Mouse (Mus musculus): ENCODE data around the gene Slc24a4.
"Not testable (repeated sequence)": the region's sequence is repeated elsewhere in the genome, so short reads cannot be mapped to it uniquely, and the experiment has no call there.

Gene Slc24a4

GRCm38 (mm10) chr12:102251070-102251469, 122.5 kb downstream of the Slc24a4 start:
- DNase-seq: no peak

- DNase-seq: no peak
Observed at GRCm38 (mm10) chr12:102251985-102252384, 123.5 kb downstream of the Slc24a4 start.

GRCm38 (mm10) chr12:102252525-102252924, 124.0 kb downstream of the Slc24a4 start:
- no peak for DNase-seq

GRCm38 (mm10) chr12:102255012-102255411, 126.5 kb downstream of the Slc24a4 start:
- DNase-seq: peak; percentile 26

- no peak for DNase-seq
Observed at GRCm38 (mm10) chr12:102258522-102259112, 130.1 kb downstream of the Slc24a4 start.

GRCm38 (mm10) chr12:102261933-102262396, 133.4 kb downstream of the Slc24a4 start:
- peak; percentile 28 for DNase-seq

- DNase-seq: no peak
Observed at GRCm38 (mm10) chr12:102262809-102263208, 134.3 kb downstream of the Slc24a4 start.

GRCm38 (mm10) chr12:102263249-102263648, 134.7 kb downstream of the Slc24a4 start:
- DNase-seq: no peak

- no peak for DNase-seq
Observed at GRCm38 (mm10) chr12:102266433-102266832, 137.9 kb downstream of the Slc24a4 start.

- no peak for DNase-seq
Observed at GRCm38 (mm10) chr12:102269144-102269543, 140.6 kb downstream of the Slc24a4 start.

GRCm38 (mm10) chr12:102270776-102271405, 142.4 kb downstream of the Slc24a4 start:
- no peak for DNase-seq

GRCm38 (mm10) chr12:102271447-102271846, 142.9 kb downstream of the Slc24a4 start:
- no peak for DNase-seq

GRCm38 (mm10) chr12:102275833-102276443, 147.4 kb downstream of the Slc24a4 start:
- DNase-seq: peak; percentile 77

GRCm38 (mm10) chr12:102280290-102280689, 151.8 kb downstream of the Slc24a4 start:
- DNase-seq: not testable (repeated sequence)

- no peak for DNase-seq
Observed at GRCm38 (mm10) chr12:102280867-102281503, 152.5 kb downstream of the Slc24a4 start.

GRCm38 (mm10) chr12:102282126-102282525, 153.6 kb downstream of the Slc24a4 start:
- no peak for DNase-seq

- DNase-seq: peak; percentile 84
Observed at GRCm38 (mm10) chr12:102282763-102283482, 154.4 kb downstream of the Slc24a4 start, which contains the start of gene Rin3. Gene Rin3, plus strand, starts transcription at chr12:102283048.

- DNase-seq: peak; percentile 88
Observed at GRCm38 (mm10) chr12:102283483-102284266, 155.1 kb downstream of the Slc24a4 start.

- no peak for DNase-seq
Observed at GRCm38 (mm10) chr12:102284267-102284610, 155.7 kb downstream of the Slc24a4 start.

- DNase-seq: no peak
Observed at GRCm38 (mm10) chr12:102284618-102285159, 156.2 kb downstream of the Slc24a4 start.

- DNase-seq: no peak
Observed at GRCm38 (mm10) chr12:102285318-102285717, 156.8 kb downstream of the Slc24a4 start.

GRCm38 (mm10) chr12:102285779-102286178, 157.2 kb downstream of the Slc24a4 start:
- DNase-seq: no peak

Measured in kidney, postnatal 10 days (tissue).